Mouse (Mus musculus) liver, adult 2 months (tissue): ENCODE measurements at regions not wholly inside any gene's neighbourhood (a gene's known extent, or its start where the extent isn't known, plus 50 kb on each side); places are given as distances from the start of the nearest gene placed in this dataset.

Source experiments
- DNase-seq: peaks from one replicate; pipeline ENCODE4 v3.0.0-alpha.2; 2011; ENCODE audit warnings: low read depth, low spot score; ENCODE audit errors: extremely low read depth
- H3K27ac ChIP-seq: fragments of 200-500 bp; replicated peaks from 2 replicates; pipeline ENCODE4 v1.5.1; 2012; ENCODE audit warnings: low read depth, mild to moderate bottlenecking, control low read depth, inconsistent platforms, low read length; ENCODE audit not compliant: insufficient read depth
- H3K27me3 ChIP-seq: fragments of 200-500 bp; 2 replicates; pipeline ENCODE4 v1.6.1; 2012; ENCODE audit warnings: mild to moderate bottlenecking, moderate library complexity, low read length, inconsistent platforms; ENCODE audit not compliant: control insufficient read depth, insufficient read depth
- H3K36me3 ChIP-seq: fragments of 200-500 bp; 2 replicates; pipeline ENCODE4 v1.6.1; 2012; ENCODE audit warnings: low read length, inconsistent platforms; ENCODE audit not compliant: control insufficient read depth, insufficient read depth
- H3K4me1 ChIP-seq: fragments of 200-500 bp; 2 replicates; pipeline ENCODE4 v1.6.1; 2011; ENCODE audit warnings: low read length; ENCODE audit not compliant: control insufficient read depth, insufficient read depth
- H3K4me3 ChIP-seq: fragments of 200-500 bp; 2 replicates; pipeline ENCODE4 v1.5.1; 2011; ENCODE audit warnings: low read depth, mild to moderate bottlenecking, control low read depth, low read length, moderate library complexity; ENCODE audit not compliant: insufficient read depth
- H3K79me2 ChIP-seq: fragments of 200-500 bp; 2 replicates; pipeline ENCODE4 v1.6.1; 2012; ENCODE audit warnings: inconsistent platforms, mild to moderate bottlenecking, low read length, moderate library complexity; ENCODE audit not compliant: control insufficient read depth, insufficient read depth
- H3K9ac ChIP-seq: fragments of 200-500 bp; 2 replicates; pipeline ENCODE4 v1.6.1; 2012; ENCODE audit warnings: low read depth, mild to moderate bottlenecking, control low read depth, inconsistent platforms, low read length
- CTCF ChIP-seq: fragments of 200-500 bp; IDR thresholded peaks from 2 replicates; pipeline ENCODE4 v1.5.1; 2011; ENCODE audit warnings: low read depth, low read length, control low read depth
- POLR2A ChIP-seq: fragments of 200-500 bp; IDR thresholded peaks from 2 replicates; pipeline ENCODE4 v1.6.1; 2011; ENCODE audit warnings: low read length, control low read depth; ENCODE audit not compliant: insufficient read depth; ENCODE audit errors: extremely low read depth
- WGBS: fragments of 180-500 bp; shearing (Covaris S2); methylation state at CpG from one replicate; pipeline ENCODE4 v1.1.7; 2018; 5-methylcytosine and 5-hydroxymethylcytosine counted together

DNA sequence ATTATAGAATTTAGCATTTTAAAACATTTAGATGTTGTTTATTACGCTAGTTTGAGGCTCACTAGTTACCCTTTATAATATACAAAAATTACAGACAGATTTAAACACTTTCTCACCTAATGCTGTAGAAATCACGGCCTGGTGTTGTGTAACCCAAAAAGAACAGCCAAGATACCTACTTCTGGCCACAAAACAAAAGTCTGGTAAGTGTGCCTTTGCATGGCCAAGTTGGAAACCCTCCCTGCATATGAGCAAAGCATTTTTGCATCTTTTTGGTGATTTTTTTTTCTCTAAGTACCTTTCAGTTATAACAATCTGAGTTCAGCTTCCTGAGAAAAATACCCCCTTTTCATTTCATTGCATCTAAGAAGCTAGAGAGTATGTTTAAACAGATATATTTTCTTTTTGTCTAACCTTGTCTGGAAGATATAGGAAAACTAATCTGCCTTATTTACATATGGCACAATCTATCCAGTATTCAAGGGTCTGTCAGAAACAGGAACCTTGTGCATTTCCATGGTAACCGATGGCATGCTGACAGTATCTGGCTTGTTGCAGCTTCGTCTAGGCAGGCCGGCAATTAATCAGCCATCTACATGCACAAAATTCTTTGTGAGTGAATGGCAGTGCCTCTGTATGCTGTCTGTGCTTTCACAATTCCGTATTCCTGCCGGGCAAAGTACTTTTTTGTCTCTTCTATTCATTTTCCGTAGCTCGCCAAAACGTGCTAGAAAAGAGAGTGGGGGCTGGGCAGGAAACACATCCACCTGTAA is 238.9 kb upstream of the Sox2 start:
- Histone ChIP-seq H3K9ac (no peak overlapping the region), H3K4me3 (no peak overlapping the region), H3K27me3 (no peaks in the 10 kb centered on the region), H3K27ac (no peak overlapping the region), H3K36me3 (no peaks in the 10 kb centered on the region), H3K4me1 (no peaks in the 10 kb centered on the region), H3K79me2 (no peaks in the 10 kb centered on the region)
- WGBS: 75% methylated on average over 10 of the region's 10 CpGs
- no peak for TF ChIP-seq CTCF
- no peak for DNase-seq

DNA sequence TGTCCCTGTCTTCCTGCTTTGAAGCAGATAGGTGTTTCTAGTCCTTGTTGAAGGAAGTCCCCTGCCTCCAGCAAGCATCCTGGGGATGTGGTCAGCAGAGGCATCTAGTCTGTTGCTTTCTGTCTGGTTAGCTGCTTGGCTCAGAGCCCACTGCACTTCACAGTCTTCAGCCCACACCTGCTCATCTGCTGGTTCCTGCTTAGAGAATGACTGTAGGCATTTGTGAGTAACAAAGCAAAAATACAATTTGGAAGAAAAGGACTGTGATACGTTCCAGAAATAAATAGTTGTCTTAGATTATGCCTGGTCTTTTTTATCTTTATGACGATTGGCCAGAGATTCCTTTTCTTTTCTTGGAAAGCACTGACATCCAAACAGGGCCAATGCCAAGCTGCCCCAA is 246.6 kb upstream of the Sox2 start:
- Histone ChIP-seq H3K36me3 (no peaks in the 10 kb centered on the region), H3K4me3 (no peak overlapping the region), H3K27ac (no peak overlapping the region), H3K27me3 (no peaks in the 10 kb centered on the region), H3K79me2 (no peaks in the 10 kb centered on the region), H3K4me1 (no peaks in the 10 kb centered on the region), H3K9ac (no peak overlapping the region)
- no peak for DNase-seq
- TF ChIP-seq POLR2A: no peak
- TF ChIP-seq CTCF: no peak
- 84% methylated on average over 2 of the region's 2 CpGs for WGBS

DNA sequence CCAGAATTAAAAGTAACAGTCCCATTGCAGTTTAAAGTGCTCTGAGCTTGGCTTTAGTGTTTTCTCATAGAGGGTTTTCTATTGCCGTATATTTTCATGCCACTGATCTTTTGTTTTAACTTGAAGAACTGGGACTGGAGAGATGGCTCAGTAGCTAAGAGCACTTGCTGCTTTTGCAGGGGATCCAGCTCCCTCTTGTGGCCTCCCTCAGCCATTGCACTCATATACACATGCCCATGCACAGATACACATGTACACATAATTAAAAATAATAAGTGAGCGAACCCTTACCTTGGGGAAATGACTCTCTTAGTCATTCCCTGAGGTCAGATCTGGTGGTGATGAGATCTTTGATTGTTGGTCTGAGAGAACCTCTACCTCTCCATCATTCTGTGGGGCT is 258.9 kb upstream of the Sox2 start:
- no peak for DNase-seq
- 92% methylated on average over 2 of the region's 2 CpGs for WGBS
- no peak overlapping the region for H3K9ac ChIP-seq
- H3K4me1 ChIP-seq: no peaks in the 10 kb centered on the region
- H3K36me3 ChIP-seq: no peaks in the 10 kb centered on the region
- TF ChIP-seq POLR2A: no peak
- TF ChIP-seq CTCF: no peak
- H3K27ac ChIP-seq: no peak overlapping the region
- no peak overlapping the region for H3K4me3 ChIP-seq
- no peaks in the 10 kb centered on the region for H3K79me2 ChIP-seq
- H3K27me3 ChIP-seq: no peaks in the 10 kb centered on the region; the same call in 1 of the 2 replicates

DNA sequence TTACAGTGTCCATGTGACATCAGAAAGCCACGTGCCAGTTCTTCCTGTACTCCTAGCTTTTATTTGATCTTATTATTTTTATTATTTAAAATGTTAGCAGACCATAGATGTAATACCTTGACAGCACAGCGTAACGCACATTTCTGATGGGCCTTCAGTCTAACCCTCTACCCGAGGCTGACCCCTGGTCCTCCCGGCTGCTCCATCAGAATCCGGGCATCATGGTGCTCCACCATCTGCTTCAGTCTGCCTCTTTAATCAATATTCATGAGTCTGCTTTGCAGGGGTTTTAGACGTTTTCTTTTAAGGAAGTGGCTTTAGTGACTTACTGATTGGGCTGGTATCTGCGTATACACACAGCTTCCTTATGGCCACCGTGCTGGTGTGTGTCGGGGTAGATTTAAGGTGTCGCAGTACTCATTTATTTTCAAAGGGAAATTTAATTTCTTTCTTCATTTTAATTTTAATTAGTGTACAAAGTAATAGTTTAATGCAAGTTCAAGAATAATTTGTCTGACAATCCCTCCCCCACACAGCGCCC is 265.2 kb upstream of the Sox2 start:
- WGBS: 85% methylated on average over 12 of the region's 12 CpGs
- no peaks in the 10 kb centered on the region for H3K4me1 ChIP-seq
- H3K9ac ChIP-seq: no peak overlapping the region
- no peaks in the 10 kb centered on the region for H3K79me2 ChIP-seq
- H3K27me3 ChIP-seq: no peaks in the 10 kb centered on the region
- no peak overlapping the region for H3K4me3 ChIP-seq
- H3K36me3 ChIP-seq: no peaks in the 10 kb centered on the region
- TF ChIP-seq POLR2A: no peak
- no peak overlapping the region for H3K27ac ChIP-seq
- no peak for DNase-seq

DNA sequence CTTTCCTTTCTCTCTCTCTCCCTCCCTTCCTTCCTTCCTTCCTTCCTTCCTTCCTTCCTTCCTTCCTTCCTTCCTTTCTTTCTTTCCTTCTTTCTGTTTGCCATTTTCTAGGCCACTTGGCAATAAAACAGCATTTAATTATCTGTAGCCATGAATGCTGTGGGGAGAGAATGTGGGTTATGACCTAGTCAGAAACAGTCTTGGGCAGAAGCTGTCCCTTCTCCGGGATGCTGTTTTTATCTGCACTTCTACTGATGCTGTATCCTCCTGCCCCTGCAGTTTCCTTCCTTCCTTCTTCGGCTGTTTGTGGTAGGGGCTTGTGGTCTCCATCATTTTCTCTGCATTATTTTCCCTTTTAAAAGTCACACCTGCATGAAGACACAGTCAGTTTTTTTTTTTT is 272.3 kb upstream of the Sox2 start:
- H3K9ac ChIP-seq: no peak overlapping the region
- no peaks in the 10 kb centered on the region for H3K36me3 ChIP-seq
- no peaks in the 10 kb centered on the region for H3K79me2 ChIP-seq
- no peaks in the 10 kb centered on the region for H3K27me3 ChIP-seq
- TF ChIP-seq CTCF (no peak), POLR2A (no peak)
- H3K4me1 ChIP-seq: no peaks in the 10 kb centered on the region
- 65% methylated on average over 2 of the region's 2 CpGs for WGBS
- no peak for DNase-seq
- H3K27ac ChIP-seq: no peak overlapping the region
- H3K4me3 ChIP-seq: no peak overlapping the region

DNA sequence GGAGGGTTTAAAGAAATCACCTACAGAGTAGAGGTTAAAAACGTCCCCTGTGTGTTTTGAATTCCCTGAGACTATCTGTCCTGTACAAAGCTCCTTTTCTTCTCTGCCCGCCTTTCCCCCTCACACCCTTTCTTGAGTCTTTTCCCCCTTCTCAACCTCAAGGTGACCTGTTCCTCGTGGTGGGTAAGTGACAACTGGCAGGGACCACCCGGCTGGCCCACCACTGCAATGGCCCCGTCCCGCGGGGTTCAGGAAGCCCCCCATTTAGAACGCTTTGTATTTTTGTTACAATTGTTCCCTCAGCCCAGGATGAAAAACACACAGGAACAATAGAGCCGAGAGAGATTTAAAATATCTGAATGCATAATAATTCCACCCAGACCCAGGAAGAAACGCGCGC is 272.9 kb upstream of the Sox2 start:
- DNase-seq: no peak
- Histone ChIP-seq H3K79me2 (no peaks in the 10 kb centered on the region), H3K4me3 (no peak overlapping the region), H3K27ac (no peak overlapping the region), H3K36me3 (no peaks in the 10 kb centered on the region), H3K27me3 (no peaks in the 10 kb centered on the region), H3K9ac (no peak overlapping the region), H3K4me1 (no peaks in the 10 kb centered on the region)
- 75% methylated on average over 9 of the region's 12 CpGs for WGBS
- TF ChIP-seq POLR2A: no peak
- no peak for TF ChIP-seq CTCF
